Mouse (Mus musculus): Measurements from ENCODE around the gene Stx6. TPM values are rescaled to one million over a fixed set of nuclear protein-coding genes. Genes with fewer than 3 reads are reported as not detected.

Stx6 gene
- polyA plus RNA-seq, 1 experiment from 2014 or later = 124 TPM

- H3K9ac ChIP-seq (replicated peaks; ENCODE audit: low read length) = no peak overlapping the region
- no peak overlapping the region for H3K27ac ChIP-seq (replicated peaks; ENCODE audit: low read depth, low read length)
- ATAC-seq (ENCODE audit: low FRiP score, low TSS enrichment) = no peak
- no peaks in the 10 kb centered on the region for H3K4me1 ChIP-seq (ENCODE audit: control insufficient read depth, insufficient read depth, low read length)
- DNase-seq = no peak
- 91% methylated on average over 2 of the region's 2 CpGs for WGBS
- H3K4me2 ChIP-seq (ENCODE audit: low read length) = no peak overlapping the region
- H3K36me3 ChIP-seq (ENCODE audit: control insufficient read depth, insufficient read depth, low read length) = peaks cover 58% of the 10 kb centered on the region
- no peaks in the 10 kb centered on the region for H3K27me3 ChIP-seq (ENCODE audit: control insufficient read depth, insufficient read depth, low read length)
- H3K4me3 ChIP-seq (replicated peaks; ENCODE audit: low read depth, low read length) = no peak overlapping the region
- no peaks in the 10 kb centered on the region for H3K9me3 ChIP-seq (ENCODE audit: control insufficient read depth, low read length)
Measured at GRCm38 (mm10) chr1:155178192-155178924, 19.8 kb downstream of the Stx6 start.

- H3K9me3 ChIP-seq (ENCODE audit: control insufficient read depth, low read length) = no peaks in the 10 kb centered on the region
- H3K36me3 ChIP-seq (ENCODE audit: control insufficient read depth, insufficient read depth, low read length) = peaks cover 42% of the 10 kb centered on the region
- H3K27me3 ChIP-seq (ENCODE audit: control insufficient read depth, insufficient read depth, low read length) = no peaks in the 10 kb centered on the region
- H3K27ac ChIP-seq (replicated peaks; ENCODE audit: low read depth, low read length) = no peak overlapping the region
- 92% methylated on average over 3 of the region's 3 CpGs for WGBS
- no peak overlapping the region for H3K4me2 ChIP-seq (ENCODE audit: low read length)
- no peak for DNase-seq
- H3K4me3 ChIP-seq (replicated peaks; ENCODE audit: low read depth, low read length) = no peak overlapping the region
- no peaks in the 10 kb centered on the region for H3K4me1 ChIP-seq (ENCODE audit: control insufficient read depth, insufficient read depth, low read length)
- H3K9ac ChIP-seq (replicated peaks; ENCODE audit: low read length) = no peak overlapping the region
- no peak for ATAC-seq (ENCODE audit: low FRiP score, low TSS enrichment)
Measured at GRCm38 (mm10) chr1:155184191-155184590, 25.7 kb downstream of the Stx6 start.

GRCm38 (mm10) chr1:155188656-155189055 lies 30.1 kb downstream of the Stx6 start:
- H3K27me3 ChIP-seq (ENCODE audit: control insufficient read depth, insufficient read depth, low read length) = no peaks in the 10 kb centered on the region
- H3K4me3 ChIP-seq (replicated peaks; ENCODE audit: low read depth, low read length) = no peak overlapping the region
- ATAC-seq (ENCODE audit: low FRiP score, low TSS enrichment) (no peak), DNase-seq (no peak)
- no peak overlapping the region for H3K9ac ChIP-seq (replicated peaks; ENCODE audit: low read length)
- no peaks in the 10 kb centered on the region for H3K9me3 ChIP-seq (ENCODE audit: control insufficient read depth, low read length)
- WGBS = 92% methylated on average over 4 of the region's 4 CpGs
- H3K4me1 ChIP-seq (ENCODE audit: control insufficient read depth, insufficient read depth, low read length) = no peaks in the 10 kb centered on the region
- peaks cover 61% of the 10 kb centered on the region for H3K36me3 ChIP-seq (ENCODE audit: control insufficient read depth, insufficient read depth, low read length)
- no peak overlapping the region for H3K27ac ChIP-seq (replicated peaks; ENCODE audit: low read depth, low read length)
- no peak overlapping the region for H3K4me2 ChIP-seq (ENCODE audit: low read length)

- H3K36me3 ChIP-seq (ENCODE audit: control insufficient read depth, insufficient read depth, low read length) = peaks cover 76% of the 10 kb centered on the region
- DNase-seq (no peak), ATAC-seq (ENCODE audit: low FRiP score, low TSS enrichment) (no peak)
Measured at GRCm38 (mm10) chr1:155191219-155191618, 32.7 kb downstream of the Stx6 start.

GRCm38 (mm10) chr1:155191671-155192070 lies 33.2 kb downstream of the Stx6 start:
- Histone ChIP-seq H3K36me3 (ENCODE audit: control insufficient read depth, insufficient read depth, low read length) (peaks cover 74% of the 10 kb centered on the region), H3K4me3 (replicated peaks; ENCODE audit: low read depth, low read length) (no peak overlapping the region), H3K27ac (replicated peaks; ENCODE audit: low read depth, low read length) (no peak overlapping the region), H3K27me3 (ENCODE audit: control insufficient read depth, insufficient read depth, low read length) (no peaks in the 10 kb centered on the region), H3K9me3 (ENCODE audit: control insufficient read depth, low read length) (no peaks in the 10 kb centered on the region), H3K4me2 (ENCODE audit: low read length) (no peak overlapping the region), H3K4me1 (ENCODE audit: control insufficient read depth, insufficient read depth, low read length) (no peaks in the 10 kb centered on the region), H3K9ac (replicated peaks; ENCODE audit: low read length) (no peak overlapping the region)
- 56% methylated on average over 2 of the region's 2 CpGs for WGBS
- ATAC-seq (ENCODE audit: low FRiP score, low TSS enrichment) = no peak
- DNase-seq = peak; percentile 52

More at GRCm38 (mm10) chr1:155191219-155191618, 32.7 kb downstream of the Stx6 start:
- WGBS = 80% methylated on average over 8 of the region's 8 CpGs
- no peak overlapping the region for H3K9ac ChIP-seq (replicated peaks; ENCODE audit: low read length)
- no peak overlapping the region for H3K4me2 ChIP-seq (ENCODE audit: low read length)
- H3K4me1 ChIP-seq (ENCODE audit: control insufficient read depth, insufficient read depth, low read length) = no peaks in the 10 kb centered on the region
- H3K4me3 ChIP-seq (replicated peaks; ENCODE audit: low read depth, low read length) = no peak overlapping the region
- no peaks in the 10 kb centered on the region for H3K9me3 ChIP-seq (ENCODE audit: control insufficient read depth, low read length)
- no peaks in the 10 kb centered on the region for H3K27me3 ChIP-seq (ENCODE audit: control insufficient read depth, insufficient read depth, low read length)
- no peak overlapping the region for H3K27ac ChIP-seq (replicated peaks; ENCODE audit: low read depth, low read length)

GRCm38 (mm10) chr1:155192805-155193368 lies 34.4 kb downstream of the Stx6 start:
- no peak overlapping the region for H3K9ac ChIP-seq (replicated peaks; ENCODE audit: low read length)
- ATAC-seq (ENCODE audit: low FRiP score, low TSS enrichment) (no peak), DNase-seq (peak; percentile 38)
- H3K4me3 ChIP-seq (replicated peaks; ENCODE audit: low read depth, low read length) = no peak overlapping the region
- 70% methylated on average over 15 of the region's 15 CpGs for WGBS
- no peaks in the 10 kb centered on the region for H3K9me3 ChIP-seq (ENCODE audit: control insufficient read depth, low read length)
- H3K4me1 ChIP-seq (ENCODE audit: control insufficient read depth, insufficient read depth, low read length) = no peaks in the 10 kb centered on the region
- H3K27ac ChIP-seq (replicated peaks; ENCODE audit: low read depth, low read length) = peak overlapping the region; percentile 45; the same call in 1 of the 2 replicates
- peaks cover 75% of the 10 kb centered on the region for H3K36me3 ChIP-seq (ENCODE audit: control insufficient read depth, insufficient read depth, low read length)
- H3K4me2 ChIP-seq (ENCODE audit: low read length) = no peak overlapping the region
- no peaks in the 10 kb centered on the region for H3K27me3 ChIP-seq (ENCODE audit: control insufficient read depth, insufficient read depth, low read length)

- H3K36me3 ChIP-seq (ENCODE audit: control insufficient read depth, insufficient read depth, low read length) = peaks cover 52% of the 10 kb centered on the region
- H3K27ac ChIP-seq (replicated peaks; ENCODE audit: low read depth, low read length) = no peak overlapping the region
- H3K27me3 ChIP-seq (ENCODE audit: control insufficient read depth, insufficient read depth, low read length) = no peaks in the 10 kb centered on the region
- WGBS = 86% methylated on average over 4 of the region's 4 CpGs
- peaks cover 11% of the 10 kb centered on the region; the same call in 1 of the 2 replicates for H3K4me1 ChIP-seq (ENCODE audit: control insufficient read depth, insufficient read depth, low read length)
- DNase-seq (no peak), ATAC-seq (ENCODE audit: low FRiP score, low TSS enrichment) (no peak)
- no peak overlapping the region for H3K9ac ChIP-seq (replicated peaks; ENCODE audit: low read length)
- no peak overlapping the region for H3K4me3 ChIP-seq (replicated peaks; ENCODE audit: low read depth, low read length)
- H3K9me3 ChIP-seq (ENCODE audit: control insufficient read depth, low read length) = no peaks in the 10 kb centered on the region
- H3K4me2 ChIP-seq (ENCODE audit: low read length) = no peak overlapping the region
Measured at GRCm38 (mm10) chr1:155196691-155197090, 38.2 kb downstream of the Stx6 start.

- Histone ChIP-seq H3K4me2 (ENCODE audit: low read length) (no peak overlapping the region), H3K4me1 (ENCODE audit: control insufficient read depth, insufficient read depth, low read length) (peaks cover 34% of the 10 kb centered on the region), H3K36me3 (ENCODE audit: control insufficient read depth, insufficient read depth, low read length) (peaks cover 38% of the 10 kb centered on the region), H3K9me3 (ENCODE audit: control insufficient read depth, low read length) (no peaks in the 10 kb centered on the region), H3K27me3 (ENCODE audit: control insufficient read depth, insufficient read depth, low read length) (no peaks in the 10 kb centered on the region), H3K9ac (replicated peaks; ENCODE audit: low read length) (no peak overlapping the region), H3K27ac (replicated peaks; ENCODE audit: low read depth, low read length) (no peak overlapping the region), H3K4me3 (replicated peaks; ENCODE audit: low read depth, low read length) (no peak overlapping the region)
- WGBS = 76% methylated on average over 6 of the region's 6 CpGs
- no peak for ATAC-seq (ENCODE audit: low FRiP score, low TSS enrichment)
- no peak for DNase-seq
Measured at GRCm38 (mm10) chr1:155199522-155199921, 41.0 kb downstream of the Stx6 start.

- no peaks in the 10 kb centered on the region for H3K9me3 ChIP-seq (ENCODE audit: control insufficient read depth, low read length)
- peak overlapping the region; percentile 66 for H3K27ac ChIP-seq (replicated peaks; ENCODE audit: low read depth, low read length)
- DNase-seq = no peak
- no peak overlapping the region for H3K4me2 ChIP-seq (ENCODE audit: low read length)
- peaks cover 48% of the 10 kb centered on the region for H3K4me1 ChIP-seq (ENCODE audit: control insufficient read depth, insufficient read depth, low read length)
- H3K4me3 ChIP-seq (replicated peaks; ENCODE audit: low read depth, low read length) = no peak overlapping the region
- 51% methylated on average over 2 of the region's 2 CpGs for WGBS
- no peak for ATAC-seq (ENCODE audit: low FRiP score, low TSS enrichment)
- H3K27me3 ChIP-seq (ENCODE audit: control insufficient read depth, insufficient read depth, low read length) = no peaks in the 10 kb centered on the region
- peaks cover 31% of the 10 kb centered on the region for H3K36me3 ChIP-seq (ENCODE audit: control insufficient read depth, insufficient read depth, low read length)
- H3K9ac ChIP-seq (replicated peaks; ENCODE audit: low read length) = no peak overlapping the region
Measured at GRCm38 (mm10) chr1:155200967-155201366, 42.5 kb downstream of the Stx6 start.

Measured in midbrain, embryonic 14.5 days (tissue).